Mouse (Mus musculus) C2C12 (cell line): ENCODE measurements at regions not wholly inside any gene's neighbourhood (a gene's known extent, or its start where the extent isn't known, plus 50 kb on each side); places are given as distances from the start of the nearest gene placed in this dataset.

Experiments used
- CTCF ChIP-seq: IDR thresholded peaks from one replicate; pipeline ENCODE4 v1.5.1; 2011; ENCODE audit not compliant: control insufficient read depth, insufficient read depth, insufficient read length
- MYOG ChIP-seq: IDR thresholded peaks from one replicate; pipeline ENCODE4 v1.6.1; 2011; ENCODE audit not compliant: control insufficient read depth, insufficient read length; ENCODE audit errors: extremely low read depth
- USF1 ChIP-seq: IDR thresholded peaks from one replicate; pipeline ENCODE4 v1.6.1; 2011; ENCODE audit warnings: low read depth, mild to moderate bottlenecking, control low read depth, moderate library complexity

DNA sequence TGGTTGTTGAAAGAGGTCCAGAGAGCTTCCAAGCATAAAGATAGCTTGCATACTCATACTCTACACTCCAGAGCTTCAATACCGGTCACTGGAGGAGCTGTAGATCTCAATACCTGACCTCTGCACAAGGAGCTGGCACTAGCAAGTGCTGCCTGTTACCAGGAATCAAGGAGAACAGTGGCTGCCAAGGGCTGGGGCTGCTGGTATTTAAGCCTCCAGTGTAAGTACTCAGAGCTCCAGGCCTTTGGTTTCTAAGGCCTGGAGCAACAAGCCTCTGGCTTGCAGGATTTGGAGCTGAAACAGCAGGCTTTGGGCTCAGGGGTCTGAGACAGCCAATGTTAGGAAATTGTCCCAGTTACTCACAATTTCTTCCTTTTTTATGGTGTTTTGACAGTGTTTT is 96.2 kb upstream of the Ccng1 start:
- TF ChIP-seq USF1 = no peak
- TF ChIP-seq CTCF = no peak
- TF ChIP-seq MYOG = no peak
